Mouse (Mus musculus) MEL (cell line): ENCODE data around the gene Ccz1.

Experiments used
- CTCF ChIP-seq, 3 experiments: IDR thresholded peaks in 2 of 3; conservative IDR thresholded peaks in 1 of 3; 2 replicates each; pipeline ENCODE4 v1.5.1; 2011 to 2012; ENCODE audit warnings: low read length in 3 of 3, low read depth in 2 of 3, mild to moderate bottlenecking in 2 of 3, improper control_type of control experiment in 1 of 3, inconsistent platforms in 1 of 3, mixed read lengths in 1 of 3, moderate library complexity in 1 of 3; ENCODE audit not compliant: control insufficient read depth in 1 of 3, insufficient read depth in 1 of 3, poor library complexity in 1 of 3, severe bottlenecking in 1 of 3
- E2F4 ChIP-seq: IDR thresholded peaks from 2 replicates; pipeline ENCODE4 v1.6.1; 2011; ENCODE audit warnings: low read depth, low read length, improper control_type of control experiment, borderline replicate concordance
- EP300 ChIP-seq, 2 experiments: IDR thresholded peaks; 2 replicates each; pipeline ENCODE4 v1.6.1; 2011; ENCODE audit warnings: improper control_type of control experiment in 2 of 2, low read length in 2 of 2, low read depth in 1 of 2, mild to moderate bottlenecking in 1 of 2
- GABPA ChIP-seq: IDR thresholded peaks from 2 replicates; pipeline ENCODE4 v1.6.1; 2012; ENCODE audit warnings: low read depth, mild to moderate bottlenecking, inconsistent platforms, low read length, improper control_type of control experiment, moderate library complexity
- MAFK ChIP-seq: IDR thresholded peaks from 2 replicates; pipeline ENCODE4 v1.6.1; 2011; ENCODE audit warnings: low read depth, mild to moderate bottlenecking, low read length, improper control_type of control experiment, borderline replicate concordance
- MAX ChIP-seq: IDR thresholded peaks from 2 replicates; pipeline ENCODE4 v1.6.1; 2011; ENCODE audit warnings: low read length, improper control_type of control experiment
- MYC ChIP-seq: IDR thresholded peaks from 2 replicates; pipeline ENCODE4 v1.6.1; 2011; ENCODE audit warnings: low read depth, mild to moderate bottlenecking, low read length, improper control_type of control experiment, moderate library complexity
- POLR2A ChIP-seq, 2 experiments: IDR thresholded peaks; 2 replicates each; pipeline ENCODE4 v1.6.1; 2011 to 2012; ENCODE audit warnings: low read length in 2 of 2, mild to moderate bottlenecking in 2 of 2, control low read depth in 1 of 2, improper control_type of control experiment in 1 of 2, low read depth in 1 of 2, moderate library complexity in 1 of 2; ENCODE audit not compliant: control insufficient read depth in 1 of 2, insufficient read depth in 1 of 2, poor library complexity in 1 of 2
- POLR2AphosphoS2 ChIP-seq: IDR thresholded peaks from 2 replicates; pipeline ENCODE4 v1.6.1; 2011; ENCODE audit warnings: low read length, improper control_type of control experiment
- TAL1 ChIP-seq: IDR thresholded peaks from 2 replicates; pipeline ENCODE4 v1.6.1; 2012; ENCODE audit warnings: mild to moderate bottlenecking, inconsistent platforms, low read length, moderate library complexity, mixed read lengths
- TBP ChIP-seq: IDR thresholded peaks from 2 replicates; pipeline ENCODE4 v1.8.0; 2011; ENCODE audit warnings: low read depth, low read length, improper control_type of control experiment
- USF2 ChIP-seq, 2 experiments: IDR thresholded peaks; 2 replicates each; pipeline ENCODE4 v1.6.1; 2011 to 2012; ENCODE audit warnings: improper control_type of control experiment in 2 of 2, low read length in 2 of 2, borderline replicate concordance in 1 of 2, inconsistent platforms in 1 of 2, low read depth in 1 of 2, mild to moderate bottlenecking in 1 of 2; ENCODE audit not compliant: insufficient read depth in 1 of 2

DNA sequence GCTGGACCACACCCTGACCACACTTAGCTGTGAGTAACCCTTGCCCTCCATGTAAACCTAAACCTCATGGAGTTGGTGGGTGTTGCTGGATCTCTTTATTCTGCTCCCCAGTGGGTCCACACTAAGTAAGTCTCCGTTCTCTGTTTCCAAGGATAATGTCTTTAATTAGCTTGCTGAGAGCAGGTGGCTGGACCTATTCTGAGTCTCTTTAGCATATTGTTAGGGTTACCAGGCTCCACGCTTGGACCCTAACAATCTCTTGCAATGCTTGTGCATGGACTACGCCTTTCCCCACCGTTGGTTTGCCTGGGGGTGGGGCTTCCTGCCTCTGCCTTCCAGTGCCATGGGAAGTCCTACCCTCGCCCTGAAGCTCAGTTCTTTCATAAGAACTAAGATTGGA is 49.4 kb upstream of the Ccz1 start:
- no peak for TF ChIP-seq MAX
- no peak for TF ChIP-seq CTCF (IDR thresholded peaks at IDR 0.05 in 2 of 3, conservative IDR thresholded peaks at IDR 0.05 in 1 of 3; ENCODE audit: control insufficient read depth in 1 of 3, insufficient read depth in 1 of 3, low read depth in 2 of 3, low read length in 3 of 3, poor library complexity in 1 of 3, severe bottlenecking in 1 of 3)
- TF ChIP-seq POLR2A (IDR thresholded peaks at IDR 0.05; ENCODE audit: control insufficient read depth in 1 of 2, insufficient read depth in 1 of 2, low read depth in 1 of 2, low read length in 2 of 2, poor library complexity in 1 of 2) = no peak
- no peak for TF ChIP-seq EP300 (IDR thresholded peaks at IDR 0.05; ENCODE audit: low read depth in 1 of 2, low read length in 2 of 2)
- TF ChIP-seq POLR2AphosphoS2 = no peak
- no peak for TF ChIP-seq TAL1
- TF ChIP-seq GABPA = no peak
- TF ChIP-seq MAFK = no peak
- TF ChIP-seq E2F4 = no peak
- TF ChIP-seq TBP = no peak
- no peak for TF ChIP-seq USF2 (IDR thresholded peaks at IDR 0.05; ENCODE audit: borderline replicate concordance in 1 of 2, insufficient read depth in 1 of 2, low read depth in 1 of 2, low read length in 2 of 2)
- TF ChIP-seq MYC = no peak
